Mouse (Mus musculus) liver, embryonic 13.5 days (tissue): ENCODE data around the gene Prickle1. TPM values are rescaled to one million over a fixed set of nuclear protein-coding genes. Genes with fewer than 3 reads are reported as not detected.

ENCODE experiments used
- ATAC-seq: fragments of 200-750 bp; cut with Nextera tagmentation; 2 replicates; pipeline ENCODE4 v1.8.0; 2017; ENCODE audit warnings: low read depth, mild to moderate bottlenecking, moderate number of reproducible peaks, moderate library complexity
- DNase-seq: peaks from one replicate; pipeline ENCODE4 v3.0.0; 2022
- H3K27ac ChIP-seq: fragments of 300-500 bp; sonication (generic); 2 replicates; pipeline ENCODE4 v1.5.1; 2015; ENCODE audit warnings: moderate library complexity, mild to moderate bottlenecking, inconsistent platforms
- H3K27me3 ChIP-seq: fragments of 300-500 bp; sonication (generic); 2 replicates; pipeline ENCODE4 v1.6.1; 2015; ENCODE audit warnings: mild to moderate bottlenecking, inconsistent platforms
- H3K36me3 ChIP-seq: fragments of 300-500 bp; sonication (generic); 2 replicates; pipeline ENCODE4 v1.6.1; 2015; ENCODE audit warnings: mild to moderate bottlenecking, inconsistent platforms
- H3K4me1 ChIP-seq: fragments of 300-500 bp; sonication (generic); replicated peaks from 2 replicates; pipeline ENCODE4 v1.6.1; 2015; ENCODE audit warnings: inconsistent platforms
- H3K4me2 ChIP-seq: fragments of 300-500 bp; sonication (generic); 2 replicates; pipeline ENCODE4 v1.6.1; 2015; ENCODE audit warnings: inconsistent platforms, mild to moderate bottlenecking, moderate library complexity
- H3K4me3 ChIP-seq: fragments of 300-500 bp; sonication (generic); replicated peaks from 2 replicates; pipeline ENCODE4 v1.5.1; 2015; ENCODE audit warnings: mild to moderate bottlenecking, inconsistent platforms
- H3K9ac ChIP-seq: fragments of 300-500 bp; sonication (generic); 2 replicates; pipeline ENCODE4 v1.6.1; 2015; ENCODE audit warnings: mild to moderate bottlenecking, inconsistent platforms
- H3K9me3 ChIP-seq: fragments of 300-500 bp; sonication (generic); replicated peaks from 2 replicates; pipeline ENCODE4 v1.6.1; 2016; ENCODE audit warnings: inconsistent platforms
- WGBS: fragments of 180-500 bp; shearing (Covaris S2); methylation state at CpG from one replicate; pipeline ENCODE4 v1.1.7; 2015; ENCODE audit not compliant: insufficient replicate concordance; 5-methylcytosine and 5-hydroxymethylcytosine counted together
- polyA plus RNA-seq: library from polyadenylated mRNA; unstranded; fragments of >200 nt; fragmentation: Nextera tagmentation; extraction: Ambion mirVana; gene quantifications from 2 replicates; pipeline ENCODE4 v1.2.1, GENCODE M21; 2015

Gene Prickle1
- 4.2 and 5.6 TPM in 2 replicates for polyA plus RNA-seq

DNA sequence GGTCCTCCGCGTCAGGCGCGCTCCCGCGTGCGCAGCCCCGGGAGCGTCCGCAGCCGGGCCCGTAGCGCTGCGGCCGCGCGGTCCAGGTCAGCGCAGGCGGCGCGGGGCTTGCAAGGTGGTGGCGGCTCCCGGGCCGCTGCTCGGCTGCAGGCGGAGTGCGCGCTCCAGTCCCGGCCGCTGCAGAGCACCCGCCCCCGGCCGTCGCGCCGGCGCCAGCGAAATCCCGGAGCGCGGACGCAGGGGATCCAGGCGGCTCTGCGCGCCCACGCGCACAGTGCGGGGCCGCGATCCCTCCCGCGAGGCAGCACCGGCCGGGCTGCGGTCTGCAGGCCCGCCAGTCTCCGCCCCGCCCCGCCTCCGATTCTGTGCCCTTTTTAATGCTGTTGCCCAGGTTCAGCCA is at the start of gene Prickle1:
Gene Prickle1, minus strand, starts transcription at position 146 of the 400 bp plus-strand sequence.
- peak within 1 kb of the TSS; percentile 74 for H3K27ac ChIP-seq
- peak; percentile 73 for DNase-seq
- H3K9ac ChIP-seq = peak within 1 kb of the TSS; percentile 92
- no peaks in the 10 kb centered on the region for H3K9me3 ChIP-seq
- WGBS = 0% methylated on average over 37 of the region's 60 CpGs
- H3K4me2 ChIP-seq = peak within 1 kb of the TSS; percentile 98
- H3K4me1 ChIP-seq = peaks cover 51% of the 10 kb centered on the region
- peak; percentile 89 for ATAC-seq
- H3K36me3 ChIP-seq = no peaks in the 10 kb centered on the region
- peak within 1 kb of the TSS; percentile 88 for H3K4me3 ChIP-seq
- H3K27me3 ChIP-seq = 0 out of 2 replicates have a peak, but pooled peaks cover 5% of the 10 kb centered on the region

DNA sequence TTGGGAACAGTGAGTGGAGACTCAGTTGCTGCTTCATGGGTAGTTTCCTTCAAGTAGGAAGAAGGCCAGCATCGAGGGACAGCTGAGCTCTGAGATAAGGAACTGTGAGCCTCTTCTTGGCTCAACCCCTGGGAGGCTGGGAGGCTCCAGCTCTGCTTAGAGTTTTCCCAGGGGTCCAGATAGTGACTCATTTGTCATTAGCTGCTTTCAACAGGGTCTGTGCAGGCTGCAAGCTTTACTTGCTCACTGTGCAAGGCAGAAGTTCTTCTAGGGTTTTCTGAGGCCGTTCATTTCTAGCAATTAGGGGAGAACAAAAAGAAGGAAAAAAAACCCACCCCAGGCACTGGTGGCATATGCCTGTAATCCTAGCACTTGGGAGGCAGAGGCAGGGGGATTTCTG is 44.5 kb upstream of the Prickle1 start:
- Histone ChIP-seq H3K27me3 (no peaks in the 10 kb centered on the region), H3K4me2 (no peak overlapping the region), H3K36me3 (no peaks in the 10 kb centered on the region), H3K9ac (no peak overlapping the region), H3K4me3 (no peak overlapping the region), H3K27ac (no peak overlapping the region), H3K9me3 (0 out of 2 replicates have a peak, but pooled peaks cover 11% of the 10 kb centered on the region), H3K4me1 (peaks cover 14% of the 10 kb centered on the region)
- ATAC-seq (peak; percentile 31; the same call in 1 of the 2 replicates), DNase-seq (no peak)
- WGBS = 30% methylated on average over 2 of the region's 2 CpGs

DNA sequence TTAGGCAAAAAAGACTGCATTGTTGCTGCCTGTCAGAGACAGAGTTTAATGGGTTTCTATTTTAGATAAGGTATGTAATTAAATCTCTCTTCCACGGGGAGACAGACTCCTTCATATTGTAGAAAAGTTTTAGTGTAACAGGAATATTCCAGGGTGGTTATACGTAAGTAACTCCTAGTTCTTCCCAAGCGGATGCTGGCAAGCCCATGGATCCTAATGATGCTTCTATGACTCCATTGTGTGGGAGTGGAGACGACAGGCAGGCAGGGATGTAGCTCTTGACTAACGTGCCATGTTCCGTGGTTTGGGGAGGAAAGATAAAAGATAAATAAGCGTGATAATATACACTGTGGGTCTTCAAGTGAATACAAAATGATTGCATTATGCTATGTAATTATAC is 41.3 kb upstream of the Prickle1 start:
- H3K36me3 ChIP-seq = no peaks in the 10 kb centered on the region
- H3K27me3 ChIP-seq = no peaks in the 10 kb centered on the region
- 49% methylated on average over 7 of the region's 7 CpGs for WGBS
- H3K4me2 ChIP-seq = no peak overlapping the region
- H3K27ac ChIP-seq = no peak overlapping the region
- no peak overlapping the region for H3K9ac ChIP-seq
- no peak overlapping the region for H3K4me3 ChIP-seq
- H3K4me1 ChIP-seq = peaks cover 14% of the 10 kb centered on the region
- no peak for ATAC-seq
- H3K9me3 ChIP-seq = 0 out of 2 replicates have a peak, but pooled peaks cover 11% of the 10 kb centered on the region
- DNase-seq = no peak

DNA sequence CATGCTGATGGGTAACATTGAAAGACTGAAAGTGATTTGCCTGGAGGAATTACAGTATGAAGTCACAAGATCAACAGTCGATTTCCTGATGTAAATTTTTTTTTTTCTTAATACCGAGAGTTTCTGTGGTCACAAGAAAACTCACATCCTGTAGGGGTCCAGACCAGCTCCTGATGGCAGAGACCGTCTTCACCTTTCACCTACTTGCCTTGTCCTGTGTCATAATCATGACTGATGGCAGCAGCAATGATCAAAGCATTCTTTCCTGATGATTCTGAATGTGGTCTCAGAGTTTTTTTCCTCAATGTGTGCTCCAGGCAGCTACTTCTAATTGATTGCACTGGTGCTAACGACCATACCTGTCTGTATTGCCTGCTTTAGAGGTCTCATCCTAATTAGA is 39.9 kb upstream of the Prickle1 start:
- peaks cover 9% of the 10 kb centered on the region for H3K4me1 ChIP-seq
- H3K9me3 ChIP-seq = 0 out of 2 replicates have a peak, but pooled peaks cover 11% of the 10 kb centered on the region
- H3K27me3 ChIP-seq = no peaks in the 10 kb centered on the region
- H3K9ac ChIP-seq = no peak overlapping the region
- no peak overlapping the region for H3K27ac ChIP-seq
- no peaks in the 10 kb centered on the region for H3K36me3 ChIP-seq
- H3K4me2 ChIP-seq = no peak overlapping the region
- WGBS = 51% methylated on average over 4 of the region's 4 CpGs
- no peak for DNase-seq
- no peak overlapping the region for H3K4me3 ChIP-seq
- no peak for ATAC-seq

DNA sequence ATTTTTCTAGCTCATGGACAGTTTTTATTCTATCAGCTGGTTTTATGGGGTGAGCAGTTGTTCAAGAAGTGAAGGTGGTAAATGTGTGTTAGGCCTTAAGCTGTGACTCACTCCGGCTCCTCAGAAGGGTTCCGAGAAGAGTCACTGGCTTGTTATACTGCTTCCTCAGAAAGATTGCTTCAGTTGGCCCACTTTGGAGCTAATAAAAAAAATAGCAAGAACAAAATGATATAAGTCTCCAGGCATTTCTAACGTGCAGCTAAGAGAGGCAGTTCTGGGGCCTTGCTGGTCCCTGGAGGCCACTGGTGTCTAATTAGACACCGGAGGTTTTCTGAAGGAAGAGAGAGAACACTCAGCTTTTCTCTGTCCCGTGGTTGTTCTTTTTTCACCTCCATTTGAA is 38.8 kb upstream of the Prickle1 start:
- ATAC-seq (no peak), DNase-seq (no peak)
- H3K9ac ChIP-seq = no peak overlapping the region
- 0 out of 2 replicates have a peak, but pooled peaks cover 8% of the 10 kb centered on the region for H3K9me3 ChIP-seq
- H3K4me3 ChIP-seq = no peak overlapping the region
- H3K4me2 ChIP-seq = no peak overlapping the region
- no peaks in the 10 kb centered on the region for H3K27me3 ChIP-seq
- no peak overlapping the region for H3K27ac ChIP-seq
- WGBS = 73% methylated on average over 5 of the region's 5 CpGs
- 0 out of 2 replicates have a peak, but pooled peaks cover 2% of the 10 kb centered on the region for H3K4me1 ChIP-seq
- no peaks in the 10 kb centered on the region for H3K36me3 ChIP-seq

DNA sequence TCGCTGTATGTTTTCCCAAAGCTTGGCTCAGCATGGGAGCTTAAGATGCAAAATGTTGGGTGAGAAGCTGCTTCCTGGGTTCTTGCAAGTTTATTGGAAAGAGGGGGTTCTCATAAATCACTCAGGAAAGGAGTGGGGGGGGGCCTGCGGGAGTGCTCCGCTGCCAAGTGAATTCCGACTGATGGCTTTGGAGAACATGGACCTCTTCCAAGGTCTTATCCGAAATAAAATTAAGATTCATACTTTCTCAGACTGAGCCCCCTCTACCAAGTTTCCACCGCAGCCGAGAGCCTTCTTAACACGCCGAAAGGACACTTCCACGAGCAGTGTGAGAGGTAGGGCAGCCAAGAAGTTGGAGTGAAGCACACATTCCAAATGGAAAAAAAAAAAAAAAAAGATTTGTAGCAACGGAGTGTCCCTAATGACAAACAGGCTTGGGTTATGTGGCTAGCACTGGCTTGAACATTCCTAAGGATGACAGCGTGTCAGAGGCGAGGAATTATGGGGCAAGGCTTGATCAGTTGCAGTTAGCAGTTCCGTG is 34.4 kb upstream of the Prickle1 start:
- H3K4me2 ChIP-seq = no peak overlapping the region
- no peaks in the 10 kb centered on the region for H3K4me1 ChIP-seq
- WGBS = 80% methylated on average over 14 of the region's 14 CpGs
- H3K9me3 ChIP-seq = no peaks in the 10 kb centered on the region
- H3K27ac ChIP-seq = no peak overlapping the region
- H3K36me3 ChIP-seq = no peaks in the 10 kb centered on the region
- DNase-seq = no peak
- H3K27me3 ChIP-seq = no peaks in the 10 kb centered on the region
- no peak overlapping the region for H3K9ac ChIP-seq
- ATAC-seq = no peak
- no peak overlapping the region for H3K4me3 ChIP-seq

DNA sequence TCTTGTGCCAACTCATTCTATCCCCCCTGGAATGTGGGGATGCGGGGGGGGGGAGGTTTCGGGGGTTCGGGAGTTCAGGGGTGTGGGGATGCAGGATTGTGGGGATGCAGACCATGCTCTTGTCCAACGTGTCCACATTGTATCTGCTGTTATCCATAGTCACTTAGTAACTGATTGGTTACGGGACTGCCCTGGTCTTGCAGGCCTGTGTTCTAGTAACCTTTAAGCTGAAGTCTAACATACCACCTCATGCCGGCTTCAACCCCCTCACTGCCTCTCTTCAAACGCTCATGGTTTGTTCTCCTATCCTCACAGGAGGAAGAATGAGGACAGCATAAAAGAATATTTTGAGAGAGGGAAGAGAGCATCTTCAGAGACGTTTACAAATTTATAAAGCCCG is 33.5 kb upstream of the Prickle1 start:
- no peaks in the 10 kb centered on the region for H3K9me3 ChIP-seq
- no peak overlapping the region for H3K9ac ChIP-seq
- H3K4me2 ChIP-seq = no peak overlapping the region
- no peaks in the 10 kb centered on the region for H3K36me3 ChIP-seq
- no peak overlapping the region for H3K27ac ChIP-seq
- no peak overlapping the region for H3K4me3 ChIP-seq
- H3K4me1 ChIP-seq = no peaks in the 10 kb centered on the region
- WGBS = 77% methylated on average over 9 of the region's 9 CpGs
- DNase-seq (no peak), ATAC-seq (no peak)
- no peaks in the 10 kb centered on the region for H3K27me3 ChIP-seq

DNA sequence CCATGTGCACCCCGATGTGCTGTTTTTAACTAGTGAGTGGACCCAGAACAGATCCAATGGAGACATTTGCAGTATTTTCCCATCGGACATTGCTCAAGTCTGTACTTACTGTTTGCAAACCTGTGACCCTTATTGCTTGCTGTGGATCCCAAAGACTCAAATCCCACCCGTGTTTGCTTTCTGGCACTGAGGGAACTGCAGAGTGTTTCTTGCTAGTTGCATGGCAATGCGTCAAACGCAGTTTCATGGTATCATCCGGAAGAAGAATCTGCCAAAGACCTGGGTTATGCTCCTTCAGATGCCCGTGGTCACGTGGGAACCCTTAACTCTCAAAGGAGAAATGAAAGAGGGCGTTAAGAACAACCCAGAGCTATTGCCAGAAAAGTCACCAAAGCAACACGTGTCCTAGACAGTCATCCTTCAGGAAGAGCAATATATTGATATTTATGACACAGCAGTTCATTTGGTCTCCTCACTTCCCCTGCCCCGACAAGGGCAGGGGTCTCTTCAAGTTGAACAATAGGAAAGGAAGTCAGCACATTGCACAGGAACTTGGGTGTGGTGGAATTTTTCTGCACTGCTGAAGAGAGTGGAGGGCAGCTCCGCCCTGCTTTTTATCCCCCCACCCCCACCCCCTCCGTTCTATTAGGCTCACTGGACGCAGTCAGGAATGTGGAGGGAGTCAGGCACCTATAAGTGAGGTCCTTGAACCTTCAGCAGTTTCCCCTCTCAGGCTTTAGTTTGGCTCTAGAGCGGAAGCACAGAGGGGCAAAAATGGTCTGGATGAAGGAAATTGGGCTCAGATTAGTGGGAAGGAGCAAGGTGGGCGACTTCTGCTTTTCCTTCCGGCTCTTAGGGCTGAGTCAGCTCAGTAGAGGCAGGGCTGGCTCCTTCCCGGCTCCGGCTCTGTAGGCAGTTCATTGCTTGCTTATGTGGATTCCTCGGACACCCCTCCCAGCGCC is 32.4 kb upstream of the Prickle1 start:
- ATAC-seq (peak; percentile 63), DNase-seq (no peak)
- H3K4me1 ChIP-seq = no peaks in the 10 kb centered on the region
- no peak overlapping the region for H3K4me3 ChIP-seq
- 28% methylated on average over 21 of the region's 21 CpGs for WGBS
- no peaks in the 10 kb centered on the region for H3K36me3 ChIP-seq
- H3K9me3 ChIP-seq = no peaks in the 10 kb centered on the region
- peak overlapping the region; percentile 17; the same call in 1 of the 2 replicates for H3K4me2 ChIP-seq
- H3K27me3 ChIP-seq = no peaks in the 10 kb centered on the region
- H3K9ac ChIP-seq = no peak overlapping the region
- no peak overlapping the region for H3K27ac ChIP-seq

DNA sequence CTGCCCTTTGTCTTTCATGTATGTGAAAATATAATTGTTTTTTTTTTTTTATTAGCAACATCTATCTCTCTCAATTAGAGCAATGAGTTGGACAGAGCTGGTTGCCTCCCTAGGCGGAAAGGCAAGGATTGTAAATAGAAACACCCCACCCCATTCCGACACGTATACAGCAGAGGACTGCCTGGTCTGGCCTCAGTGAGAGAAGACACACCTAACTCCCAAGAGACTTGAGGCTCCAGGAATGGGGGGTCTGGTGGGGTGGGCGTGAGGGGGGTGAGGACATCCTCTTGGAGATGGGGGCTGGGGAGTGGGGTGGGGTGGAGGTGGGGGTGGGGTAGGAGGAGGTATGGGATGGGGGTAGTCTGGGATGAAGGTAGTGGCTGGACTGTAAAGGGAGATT is 23.9 kb upstream of the Prickle1 start:
- 69% methylated on average over 4 of the region's 4 CpGs for WGBS
- DNase-seq (no peak), ATAC-seq (no peak)
- H3K9ac ChIP-seq = no peak overlapping the region
- H3K36me3 ChIP-seq = no peaks in the 10 kb centered on the region
- no peaks in the 10 kb centered on the region for H3K27me3 ChIP-seq
- no peak overlapping the region for H3K27ac ChIP-seq
- no peak overlapping the region for H3K4me2 ChIP-seq
- no peaks in the 10 kb centered on the region for H3K4me1 ChIP-seq
- H3K4me3 ChIP-seq = no peak overlapping the region
- no peaks in the 10 kb centered on the region for H3K9me3 ChIP-seq

DNA sequence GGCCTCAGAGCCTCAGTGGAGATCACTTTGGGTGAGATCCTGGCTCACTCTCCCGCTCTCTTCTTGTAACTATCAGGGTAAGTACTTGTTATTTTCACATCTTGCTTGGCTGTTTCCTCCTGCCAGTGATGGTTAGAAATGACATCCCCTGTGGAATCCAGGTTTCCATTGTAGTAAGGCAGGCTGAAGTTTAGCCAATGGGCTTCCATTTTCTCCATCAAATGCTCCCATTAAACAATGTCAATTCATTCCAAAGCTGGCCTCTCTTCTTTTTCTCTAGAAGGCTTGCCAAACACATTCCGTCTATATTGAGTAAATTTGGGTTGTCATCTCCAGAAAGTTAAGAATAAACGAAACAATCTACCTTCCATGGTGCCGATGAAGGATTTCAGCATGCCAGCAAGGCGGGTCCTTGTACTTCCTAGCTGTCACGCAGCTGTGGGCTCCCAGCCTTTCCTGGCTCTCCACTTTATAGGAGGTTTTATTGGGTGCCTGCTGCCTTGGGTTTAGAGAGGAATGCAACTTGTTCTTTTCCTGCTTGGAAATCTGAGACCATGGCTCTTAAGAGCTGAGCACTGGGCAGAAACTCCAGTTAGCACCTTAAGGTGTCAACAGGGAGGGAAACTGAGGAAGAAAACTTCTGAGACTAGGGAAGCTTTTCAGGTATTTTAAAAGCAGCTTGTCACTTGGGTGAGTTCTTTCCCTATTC is 22.9 kb upstream of the Prickle1 start:
- DNase-seq (no peak), ATAC-seq (no peak)
- Histone ChIP-seq H3K27me3 (no peaks in the 10 kb centered on the region), H3K4me1 (no peaks in the 10 kb centered on the region), H3K9ac (no peak overlapping the region), H3K4me3 (no peak overlapping the region), H3K27ac (no peak overlapping the region), H3K36me3 (no peaks in the 10 kb centered on the region), H3K4me2 (no peak overlapping the region), H3K9me3 (no peaks in the 10 kb centered on the region)
- 62% methylated on average over 6 of the region's 6 CpGs for WGBS

DNA sequence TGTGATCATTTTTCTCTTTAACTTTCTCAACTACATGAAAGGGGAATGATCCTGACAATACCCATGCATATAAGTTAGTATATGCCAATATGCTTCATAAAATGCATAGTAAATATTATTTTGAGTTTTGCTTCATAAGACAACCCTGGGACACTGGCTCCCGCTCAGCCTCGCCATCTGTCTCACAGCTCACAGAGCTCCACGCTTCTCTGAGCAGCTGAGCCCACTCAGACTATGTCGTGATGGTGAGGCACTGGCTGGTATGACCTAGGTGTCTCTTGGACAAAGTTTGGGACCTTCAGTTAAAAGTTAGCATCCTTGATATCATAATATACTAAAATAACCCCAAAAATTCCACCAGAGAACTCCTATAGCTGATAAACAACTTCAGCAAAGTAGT is 20.6 kb upstream of the Prickle1 start:
- DNase-seq = no peak

More for the DNA sequence above, 20.6 kb upstream of the Prickle1 start:
- H3K36me3 ChIP-seq = no peaks in the 10 kb centered on the region
- no peak overlapping the region for H3K9ac ChIP-seq
- no peaks in the 10 kb centered on the region for H3K27me3 ChIP-seq
- no peak overlapping the region for H3K4me2 ChIP-seq
- no peaks in the 10 kb centered on the region for H3K4me1 ChIP-seq
- no peak for ATAC-seq
- H3K27ac ChIP-seq = no peak overlapping the region
- 67% methylated on average over 4 of the region's 4 CpGs for WGBS
- H3K9me3 ChIP-seq = no peaks in the 10 kb centered on the region
- no peak overlapping the region for H3K4me3 ChIP-seq
